Mouse (Mus musculus) lung, postnatal 0 days (tissue): ENCODE data around the gene Slc6a18.
"Not testable (repeated sequence)": the region's sequence is repeated elsewhere in the genome, so short reads cannot be mapped to it uniquely, and the experiment has no call there.

Experiments
- CTCF ChIP-seq: IDR thresholded peaks from 2 replicates; pipeline ENCODE4 v1.5.1; 2016; ENCODE audit warnings: antibody characterized with exemption, mild to moderate bottlenecking
- EP300 ChIP-seq: IDR thresholded peaks from 2 replicates; pipeline ENCODE4 v1.6.1; 2016; ENCODE audit warnings: antibody characterized with exemption, mild to moderate bottlenecking, control low read depth

DNA sequence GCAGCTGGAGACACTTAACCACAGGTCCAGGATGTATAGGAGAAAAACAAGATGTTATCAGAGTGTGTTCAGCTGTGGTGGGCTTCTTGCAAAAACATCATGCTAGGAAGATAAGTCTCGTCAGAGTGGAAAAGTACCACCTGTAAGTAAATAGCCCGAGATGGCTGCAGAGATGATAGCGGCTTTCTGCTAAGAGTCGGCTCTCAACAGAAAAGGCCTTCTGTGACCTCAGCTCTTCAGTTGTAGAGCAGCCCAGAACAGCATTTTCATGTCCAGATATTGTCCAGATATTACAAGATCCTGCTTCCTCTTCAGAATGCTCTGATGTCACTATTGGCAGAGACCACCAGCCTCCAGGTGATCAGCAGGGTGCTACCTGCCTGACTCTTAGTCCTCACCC is 25.7 kb upstream of the Slc6a18 start:
- TF ChIP-seq CTCF, EP300: not testable (repeated sequence)
